Mouse (Mus musculus) testis, adult 2 months (tissue): Measurements from ENCODE around the gene Ivns1abp. TPM values are rescaled to one million over a fixed set of nuclear protein-coding genes. Genes with fewer than 3 reads are reported as not detected.
"Not testable (repeated sequence)": the region's sequence is repeated elsewhere in the genome, so short reads cannot be mapped to it uniquely, and the experiment has no call there.

Experiments used
- H3K27ac ChIP-seq: fragments of 200-500 bp; 2 replicates; pipeline ENCODE4 v1.5.1; 2012; ENCODE audit warnings: low read depth, low read length; ENCODE audit not compliant: control insufficient read depth, insufficient read depth
- H3K27me3 ChIP-seq: fragments of 200-500 bp; 2 replicates; pipeline ENCODE4 v1.6.1; 2012; ENCODE audit warnings: mild to moderate bottlenecking, low read length, moderate library complexity; ENCODE audit not compliant: control insufficient read depth, insufficient read depth
- H3K36me3 ChIP-seq: fragments of 200-500 bp; 2 replicates; pipeline ENCODE4 v1.6.1; 2012; ENCODE audit warnings: mild to moderate bottlenecking, low read length; ENCODE audit not compliant: control insufficient read depth, insufficient read depth
- H3K4me1 ChIP-seq: fragments of 200-500 bp; 2 replicates; pipeline ENCODE4 v1.6.1; 2012; ENCODE audit warnings: low read length; ENCODE audit not compliant: control insufficient read depth, insufficient read depth
- H3K4me3 ChIP-seq: fragments of 200-500 bp; 2 replicates; pipeline ENCODE4 v1.5.1; 2012; ENCODE audit warnings: low read depth, mild to moderate bottlenecking, low read length, moderate library complexity, mixed read lengths; ENCODE audit not compliant: control insufficient read depth
- CTCF ChIP-seq: fragments of 200-500 bp; IDR thresholded peaks from 2 replicates; pipeline ENCODE4 v1.5.1; 2012; ENCODE audit warnings: low read depth, mild to moderate bottlenecking, inconsistent platforms, low read length, moderate library complexity; ENCODE audit not compliant: control insufficient read depth, insufficient read depth, insufficient replicate concordance
- POLR2A ChIP-seq: fragments of 200-500 bp; IDR thresholded peaks from 2 replicates; pipeline ENCODE4 v1.6.1; 2012; ENCODE audit warnings: low read depth, mild to moderate bottlenecking, inconsistent platforms, low read length, moderate library complexity; ENCODE audit not compliant: control insufficient read depth
- polyA plus RNA-seq: library from polyadenylated mRNA; depleted of rRNA; stranded (reverse); fragments of >200 nt; gene quantifications from 2 replicates; pipeline ENCODE4 v1.2.3, GENCODE M21; 2012; rRNA removed

The Ivns1abp gene
- polyA plus RNA-seq, result 53.7 and 73.0 TPM in 2 replicates

DNA sequence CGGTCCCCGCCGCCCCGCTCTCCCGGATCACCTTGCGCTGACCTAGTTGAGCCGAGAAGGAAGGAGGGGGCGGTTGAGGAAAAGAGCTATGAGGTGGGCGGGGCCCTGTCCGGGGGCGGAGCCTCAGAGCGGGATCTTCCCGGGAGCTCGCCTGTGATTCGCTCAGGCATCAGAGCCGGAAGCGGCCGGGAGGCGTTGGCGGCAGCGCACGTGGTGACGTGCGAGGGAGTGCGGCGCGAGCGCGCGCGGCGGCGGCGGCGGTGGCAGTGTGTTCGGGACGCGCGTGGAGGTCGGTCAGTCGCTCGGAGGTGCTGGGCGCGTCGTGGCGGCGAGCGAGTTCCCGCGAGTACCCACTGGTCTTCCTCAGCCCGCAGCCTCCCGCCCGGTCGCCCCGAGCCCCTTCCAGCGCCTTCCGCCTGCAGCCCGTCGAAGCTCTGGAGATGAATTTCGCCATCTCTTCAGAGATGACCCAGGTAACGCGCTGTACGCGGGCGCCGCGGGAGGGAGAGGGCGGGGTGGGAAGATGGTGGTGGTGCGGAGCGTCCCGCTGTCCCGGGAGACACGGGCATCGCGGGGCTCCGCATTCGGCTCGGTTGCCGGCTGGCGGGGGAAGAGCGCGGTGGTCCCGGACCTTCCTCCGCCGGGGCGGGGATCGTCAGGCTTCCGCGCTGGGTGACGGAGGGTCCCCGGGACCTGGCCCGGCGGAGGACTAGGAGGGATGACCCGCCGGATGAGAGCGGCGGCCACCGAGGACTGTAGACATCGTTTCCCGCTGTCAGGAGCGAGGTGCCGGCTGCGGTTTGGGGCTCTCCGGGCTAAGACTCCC is at the start of gene Ivns1abp:
Gene Ivns1abp (plus strand): TSS at position 195 of the 826 bp plus-strand sequence.
- TF ChIP-seq CTCF (no peak), POLR2A (peak; percentile 90)
- H3K4me3 ChIP-seq, result peak within 1 kb of the TSS; percentile 96
- no peaks in the 10 kb centered on the region for H3K27me3 ChIP-seq
- peak within 1 kb of the TSS; percentile 97 for H3K27ac ChIP-seq
- no peaks in the 10 kb centered on the region; the same call in 1 of the 2 replicates for H3K4me1 ChIP-seq
- no peaks in the 10 kb centered on the region for H3K36me3 ChIP-seq

DNA sequence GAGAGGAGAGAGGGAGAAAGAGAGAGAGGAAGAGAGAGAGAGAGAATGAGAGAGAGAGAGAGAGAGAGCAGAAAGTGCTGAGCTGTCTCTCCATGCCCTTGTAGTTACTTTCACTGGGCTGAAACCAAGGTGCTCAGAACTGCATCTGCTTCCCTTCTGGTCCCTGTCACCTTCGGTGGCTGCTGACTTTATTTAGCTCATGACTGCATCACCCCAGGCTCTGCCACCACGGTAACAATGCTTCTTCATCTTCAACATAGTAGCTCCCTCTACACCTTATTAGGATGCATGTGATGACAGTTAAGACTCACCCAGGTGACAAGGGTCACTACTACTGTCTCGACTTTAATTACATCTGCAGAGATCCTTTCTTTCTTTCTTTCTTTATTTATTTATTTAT is 48.8 kb upstream of the Ivns1abp start:
- TF ChIP-seq CTCF (no peak), POLR2A (no peak)
- no peak overlapping the region for H3K4me3 ChIP-seq
- H3K27ac ChIP-seq, result no peak overlapping the region
- peaks cover 2% of the 10 kb centered on the region; the same call in 1 of the 2 replicates for H3K4me1 ChIP-seq
- H3K36me3 ChIP-seq, result no peaks in the 10 kb centered on the region
- H3K27me3 ChIP-seq, result no peaks in the 10 kb centered on the region

DNA sequence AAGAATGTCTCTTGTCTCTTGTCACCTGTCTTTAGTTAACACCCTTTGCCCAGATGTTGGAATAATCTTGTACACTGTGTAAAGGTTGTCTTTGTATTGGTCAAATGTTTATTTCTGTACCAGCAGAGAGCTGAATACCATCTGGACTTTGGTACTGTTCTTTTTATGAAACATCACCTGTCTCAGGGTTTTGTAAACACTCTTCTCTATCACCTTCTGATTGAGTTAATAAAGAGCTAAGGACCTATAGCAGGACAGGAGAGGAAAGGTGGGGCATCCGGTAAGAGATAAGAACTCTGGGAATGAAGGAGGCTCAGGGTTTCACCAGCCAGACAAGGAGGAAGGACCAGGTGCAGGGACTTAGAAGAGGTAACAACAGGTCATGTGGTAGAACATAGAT is 47.7 kb upstream of the Ivns1abp start:
- no peak overlapping the region for H3K27ac ChIP-seq
- H3K27me3 ChIP-seq, result no peaks in the 10 kb centered on the region
- H3K4me1 ChIP-seq, result peaks cover 2% of the 10 kb centered on the region; the same call in 1 of the 2 replicates
- no peak overlapping the region for H3K4me3 ChIP-seq
- H3K36me3 ChIP-seq, result no peaks in the 10 kb centered on the region
- no peak for TF ChIP-seq CTCF
- no peak for TF ChIP-seq POLR2A

DNA sequence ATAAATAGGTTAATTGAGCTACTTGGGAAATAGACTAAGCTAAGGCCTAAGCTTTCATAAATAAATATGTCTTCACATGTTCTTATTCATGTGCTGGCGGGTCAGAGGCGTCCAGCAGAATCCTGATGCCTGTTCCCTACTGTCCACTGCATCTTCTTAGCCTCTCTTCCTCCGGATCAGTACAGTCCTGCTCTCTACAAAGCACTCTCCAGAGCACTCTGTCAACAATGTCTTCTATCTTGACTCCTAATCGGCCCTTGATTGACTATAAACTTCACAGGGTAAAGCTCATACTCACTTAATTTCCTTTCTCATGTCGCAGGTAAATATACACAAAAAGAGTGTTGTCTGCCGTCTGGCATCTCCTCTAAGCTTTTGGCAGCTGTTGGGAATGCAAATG is 47.3 kb upstream of the Ivns1abp start:
- Histone ChIP-seq H3K36me3 (no peaks in the 10 kb centered on the region), H3K27ac (no peak overlapping the region), H3K27me3 (no peaks in the 10 kb centered on the region), H3K4me1 (peaks cover 2% of the 10 kb centered on the region; the same call in 1 of the 2 replicates), H3K4me3 (no peak overlapping the region)
- no peak for TF ChIP-seq CTCF
- no peak for TF ChIP-seq POLR2A

DNA sequence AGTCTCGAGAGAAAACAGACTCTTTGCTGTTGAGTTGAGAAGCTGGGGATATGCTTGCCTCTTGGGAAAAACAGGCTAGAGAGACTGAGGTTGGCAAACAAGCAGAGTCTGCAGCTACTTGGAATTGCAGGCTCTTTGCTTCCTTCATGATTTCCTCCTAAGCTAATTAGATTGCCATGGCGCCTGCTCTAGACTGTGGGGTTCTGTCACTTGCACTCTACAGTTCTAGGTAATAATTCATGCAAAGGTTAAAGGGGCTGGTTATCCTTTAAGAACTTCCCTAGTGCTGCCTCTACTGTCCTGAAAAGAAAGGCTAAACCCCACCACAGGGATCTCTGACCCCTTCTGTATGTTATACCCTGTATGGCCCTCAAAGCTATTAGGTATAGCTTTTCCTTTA is 46.7 kb upstream of the Ivns1abp start:
- no peaks in the 10 kb centered on the region for H3K27me3 ChIP-seq
- peaks cover 2% of the 10 kb centered on the region; the same call in 1 of the 2 replicates for H3K4me1 ChIP-seq
- TF ChIP-seq CTCF (no peak), POLR2A (no peak)
- H3K27ac ChIP-seq, result no peak overlapping the region
- no peak overlapping the region for H3K4me3 ChIP-seq
- H3K36me3 ChIP-seq, result no peaks in the 10 kb centered on the region

DNA sequence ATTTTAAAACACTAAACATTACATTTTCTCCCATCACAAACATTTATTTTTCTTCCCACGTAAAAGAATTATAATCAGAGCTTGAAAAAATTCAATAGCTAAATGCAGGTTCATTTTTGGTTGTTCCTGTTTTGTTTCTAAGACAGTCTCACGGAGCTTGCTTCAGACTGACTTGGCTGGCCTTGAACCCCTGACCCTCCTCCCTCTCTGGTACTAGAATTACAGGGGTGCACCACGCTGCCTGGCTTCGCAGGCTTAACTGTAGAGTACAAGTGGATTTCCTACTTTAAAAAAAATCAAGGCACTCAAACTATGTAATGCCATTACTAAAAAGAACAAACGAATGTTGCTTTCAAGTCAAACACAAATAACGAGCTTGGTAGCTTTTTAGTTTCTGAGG is 42.8 kb upstream of the Ivns1abp start:
- no peak overlapping the region for H3K4me3 ChIP-seq
- no peaks in the 10 kb centered on the region for H3K27me3 ChIP-seq
- no peak for TF ChIP-seq POLR2A
- no peak for TF ChIP-seq CTCF
- no peaks in the 10 kb centered on the region for H3K36me3 ChIP-seq
- peaks cover 2% of the 10 kb centered on the region; the same call in 1 of the 2 replicates for H3K4me1 ChIP-seq
- no peak overlapping the region for H3K27ac ChIP-seq

DNA sequence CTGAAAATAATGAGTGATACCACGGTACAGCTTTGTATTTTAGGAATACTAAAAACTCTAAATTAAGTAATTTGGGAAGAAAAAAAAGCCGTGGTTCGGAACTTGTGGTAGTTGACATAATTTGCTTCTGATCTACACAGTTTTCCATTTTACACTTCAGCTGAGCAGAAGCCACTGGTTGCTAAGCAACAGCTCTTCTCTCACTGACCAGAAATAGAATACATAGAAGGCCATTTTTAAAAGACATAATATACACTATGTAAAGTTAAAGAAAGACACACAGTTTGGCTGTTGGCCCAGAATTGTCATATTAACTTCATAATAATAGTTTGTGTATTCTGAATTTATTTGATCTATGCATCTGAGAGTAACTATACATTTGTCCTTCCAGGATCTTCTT is 42.4 kb upstream of the Ivns1abp start:
- Histone ChIP-seq H3K27ac (no peak overlapping the region), H3K4me1 (peaks cover 2% of the 10 kb centered on the region; the same call in 1 of the 2 replicates), H3K27me3 (no peaks in the 10 kb centered on the region), H3K36me3 (no peaks in the 10 kb centered on the region), H3K4me3 (no peak overlapping the region)
- no peak for TF ChIP-seq CTCF
- no peak for TF ChIP-seq POLR2A

DNA sequence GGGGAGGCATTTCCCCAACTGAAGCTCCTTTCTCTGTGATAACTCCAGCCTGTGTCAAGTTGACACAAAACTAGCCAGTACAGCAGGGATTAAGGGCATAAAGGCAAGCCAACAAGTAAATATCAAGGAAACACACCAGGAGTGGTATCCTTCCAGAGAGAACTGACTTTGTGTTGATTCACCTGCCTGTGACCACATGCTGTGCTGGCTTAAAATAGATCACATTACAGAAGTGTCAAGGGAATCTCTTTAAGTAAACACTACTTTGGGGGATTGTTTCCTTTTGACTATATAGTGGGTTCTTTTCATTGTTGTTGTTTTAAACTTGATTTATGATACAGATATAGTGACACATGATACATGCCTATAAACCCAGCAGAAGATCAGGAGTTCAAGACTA is 41.0 kb upstream of the Ivns1abp start:
- no peak overlapping the region for H3K27ac ChIP-seq
- H3K27me3 ChIP-seq, result no peaks in the 10 kb centered on the region
- H3K4me3 ChIP-seq, result no peak overlapping the region
- no peaks in the 10 kb centered on the region for H3K36me3 ChIP-seq
- TF ChIP-seq CTCF, result no peak
- TF ChIP-seq POLR2A, result no peak
- H3K4me1 ChIP-seq, result peaks cover 2% of the 10 kb centered on the region; the same call in 1 of the 2 replicates

DNA sequence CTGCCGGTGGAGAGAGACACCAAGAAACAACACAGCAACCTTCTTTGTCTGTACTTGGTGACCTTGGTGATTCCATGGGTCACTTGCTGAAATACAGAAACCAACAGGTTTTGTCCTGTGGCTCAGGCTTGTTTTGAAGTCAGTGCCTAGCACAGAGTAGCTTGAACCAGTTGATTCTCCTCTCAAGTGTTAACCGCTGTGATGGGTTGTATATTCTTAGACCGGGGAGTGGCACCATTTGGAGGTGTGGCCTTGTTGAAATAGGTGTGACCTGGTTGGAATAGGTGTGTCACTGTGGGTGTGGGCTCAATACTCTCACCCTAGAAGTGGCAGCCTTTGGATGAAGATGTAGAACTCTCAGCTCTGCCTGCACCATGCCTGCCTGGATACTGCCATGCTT is 39.3 kb upstream of the Ivns1abp start:
- not testable (repeated sequence) for H3K36me3 ChIP-seq, H3K27ac ChIP-seq, H3K4me3 ChIP-seq, H3K4me1 ChIP-seq, H3K27me3 ChIP-seq
